Mouse (Mus musculus) cerebellum, postnatal 14 days (tissue): ENCODE data around the gene Tjap1.

Source experiments
- DNase-seq, 2 experiments: peaks; one replicate each; pipeline ENCODE4 v3.0.0; 2021; ENCODE audit warnings: mixed read lengths in 2 of 2

Tjap1 gene

DNA sequence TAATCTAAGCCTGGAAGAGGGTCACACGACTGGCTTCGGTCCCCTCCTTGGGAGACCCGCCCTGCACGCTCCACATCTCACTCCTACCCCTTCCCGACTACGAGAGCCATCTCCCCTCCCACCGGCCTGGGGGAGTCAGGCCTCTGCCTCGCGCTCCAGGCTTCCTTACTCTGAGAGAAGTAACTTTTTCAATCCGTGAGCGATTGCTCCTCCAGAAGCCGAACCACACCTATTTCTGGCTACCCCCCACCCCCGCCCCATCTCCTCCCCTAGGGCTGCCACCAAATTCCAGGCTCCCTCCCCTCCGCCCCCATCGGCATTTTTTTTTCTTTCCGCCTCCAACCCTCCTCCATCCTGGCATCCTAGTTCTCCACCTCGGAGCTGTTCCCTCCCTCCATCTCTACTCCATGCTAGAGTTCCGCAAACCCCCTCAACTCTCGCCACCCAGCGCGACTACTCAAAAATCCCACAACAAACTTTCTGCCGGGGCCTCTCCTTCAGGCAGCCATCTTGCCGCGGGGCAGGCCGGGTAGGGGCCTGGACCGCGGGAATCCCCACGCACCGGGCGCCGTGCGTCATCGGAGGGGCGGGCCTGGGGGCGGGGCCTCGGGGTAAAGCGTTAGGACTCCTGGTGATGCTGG lies at the start of gene Tjap1:
Tjap1 (minus strand) TSS at position 544 of the 641 bp plus-strand sequence.
- DNase-seq: peak; percentile 90 to 93

DNA sequence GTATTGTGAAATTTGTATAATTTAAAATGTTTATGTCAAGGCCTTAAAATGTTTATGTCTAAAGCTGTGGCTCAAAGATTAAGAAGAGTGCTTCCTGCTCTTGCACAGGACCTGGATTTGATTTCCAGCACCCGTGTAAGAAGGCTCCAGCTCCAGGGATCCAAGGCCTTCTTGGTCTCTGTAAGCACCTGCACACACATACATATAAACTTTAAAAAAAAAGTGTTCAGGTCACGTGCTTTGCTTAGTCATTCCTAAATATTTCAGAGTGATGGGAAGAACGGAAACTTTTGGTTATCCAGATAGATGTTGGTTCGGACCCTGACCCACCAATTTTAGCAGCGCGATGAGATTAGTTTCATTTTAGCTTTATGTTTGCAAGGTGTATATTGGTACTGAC lies 45.9 kb upstream of the Tjap1 start:
- DNase-seq: peak in 1 of 2 experiments; percentile 17

- DNase-seq: peak; percentile 95 to 96
Measured at GRCm38 (mm10) chr17:46327906-46328534, 45.2 kb upstream of the Tjap1 start, which contains the start of gene Abcc10. TSS of gene Abcc10 (minus strand) at chr17:46328352.

DNA sequence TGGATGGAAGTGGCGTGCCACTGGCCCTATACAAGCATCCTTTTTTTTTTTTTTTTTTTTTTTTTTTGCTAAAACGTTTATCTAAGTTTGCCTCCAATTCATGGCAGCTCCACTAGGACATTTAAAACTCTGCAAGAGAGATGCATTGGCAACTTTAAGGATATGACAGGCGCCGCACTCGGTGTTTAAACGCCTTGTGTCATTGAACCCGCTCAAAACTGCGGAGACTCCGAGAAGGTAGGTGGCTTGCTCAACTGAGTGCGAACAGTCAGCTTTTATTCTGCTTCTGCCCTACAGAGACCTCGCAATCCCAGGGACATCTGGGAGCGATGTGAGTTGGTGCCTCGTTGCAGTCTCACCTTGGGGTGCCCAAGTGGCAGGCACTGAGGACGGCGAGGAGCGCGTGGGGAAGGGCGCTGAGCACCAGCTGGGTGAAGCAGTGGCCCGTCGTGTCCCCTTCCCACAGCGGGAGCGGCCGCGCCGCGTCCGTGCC lies 44.6 kb upstream of the Tjap1 start:
- no peak for DNase-seq

DNA sequence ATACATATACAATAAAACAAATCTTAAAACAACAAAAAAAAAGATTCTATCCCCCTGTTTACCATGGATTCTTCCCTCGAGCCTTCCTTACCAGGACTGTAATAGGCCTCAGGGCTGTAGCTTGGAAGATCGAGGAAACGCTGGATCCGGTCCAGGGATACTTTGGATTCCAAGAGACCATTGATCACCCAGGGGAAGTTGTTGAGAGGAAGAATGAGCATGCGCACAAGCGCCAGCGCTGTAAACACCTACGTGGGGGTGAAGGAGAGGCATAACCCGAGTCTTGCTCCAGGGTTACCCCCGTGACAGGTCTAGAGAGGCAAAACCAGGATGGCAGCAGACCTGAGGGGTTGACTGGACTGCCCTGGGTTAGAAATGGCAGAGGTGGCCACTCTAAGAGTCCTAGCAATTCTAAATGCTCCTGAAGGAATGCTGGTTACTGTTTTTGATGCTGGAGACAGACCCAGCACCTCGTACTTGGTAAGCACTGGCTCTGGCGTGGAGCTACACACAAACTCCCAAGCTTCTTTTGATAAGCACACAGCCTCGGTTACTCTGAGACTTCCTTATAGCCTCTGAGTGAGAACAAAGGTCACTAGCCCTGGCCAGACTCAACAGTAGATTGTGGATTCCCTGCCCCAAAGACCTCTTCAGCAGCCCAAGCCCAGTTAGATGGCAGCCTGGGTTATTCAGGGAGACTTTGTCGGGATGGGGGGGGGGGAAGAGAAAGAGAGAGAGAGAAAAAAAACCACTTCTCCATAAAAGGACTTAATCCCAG lies 39.4 kb upstream of the Tjap1 start:
- DNase-seq: no peak

GRCm38 (mm10) chr17:46320492-46320891 lies 37.7 kb upstream of the Tjap1 start:
- DNase-seq: no peak

- DNase-seq: no peak
Measured at GRCm38 (mm10) chr17:46315813-46316212, 33.0 kb upstream of the Tjap1 start.

GRCm38 (mm10) chr17:46313135-46313715 lies 30.4 kb upstream of the Tjap1 start:
- DNase-seq: no peak

DNA sequence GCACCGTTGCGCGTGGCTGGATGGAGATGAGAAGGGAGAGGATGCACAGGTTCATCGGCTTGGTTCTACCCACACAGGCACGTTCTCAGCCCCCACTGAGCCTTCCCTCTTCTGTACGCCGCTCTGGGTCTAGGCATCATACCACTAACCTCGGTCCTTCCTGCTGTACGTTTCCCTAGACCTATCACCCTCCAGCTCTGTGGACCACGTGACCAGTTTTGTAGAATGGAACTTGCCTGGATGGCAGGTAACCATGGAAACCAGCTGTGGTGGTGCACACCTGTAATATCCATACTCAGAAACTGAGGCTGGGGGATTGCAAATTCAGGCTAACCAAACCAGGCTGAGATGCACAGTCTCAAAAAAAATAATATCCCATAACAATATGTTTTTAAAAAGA lies 27.7 kb upstream of the Tjap1 start:
- DNase-seq: no peak

DNA sequence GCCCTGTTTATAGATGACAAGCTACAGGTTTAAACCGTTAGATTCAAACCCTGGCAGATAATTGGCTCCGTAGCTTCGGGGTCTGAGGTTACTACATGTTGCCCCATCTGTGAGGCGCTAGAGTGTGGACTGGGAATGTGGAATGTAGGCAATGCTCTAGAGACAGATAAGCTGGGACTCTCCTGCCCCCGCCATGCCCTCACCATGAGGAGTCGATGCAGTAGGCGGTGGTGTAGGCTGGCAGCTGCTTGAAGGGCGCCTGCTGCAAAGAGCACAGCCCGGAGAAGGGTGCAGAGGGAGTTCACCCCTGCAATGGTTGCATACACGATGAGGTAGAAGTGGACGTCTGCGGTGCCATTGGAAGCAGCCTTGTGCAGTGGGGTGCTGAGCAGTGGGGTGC lies 27.0 kb upstream of the Tjap1 start:
- DNase-seq: no peak

DNA sequence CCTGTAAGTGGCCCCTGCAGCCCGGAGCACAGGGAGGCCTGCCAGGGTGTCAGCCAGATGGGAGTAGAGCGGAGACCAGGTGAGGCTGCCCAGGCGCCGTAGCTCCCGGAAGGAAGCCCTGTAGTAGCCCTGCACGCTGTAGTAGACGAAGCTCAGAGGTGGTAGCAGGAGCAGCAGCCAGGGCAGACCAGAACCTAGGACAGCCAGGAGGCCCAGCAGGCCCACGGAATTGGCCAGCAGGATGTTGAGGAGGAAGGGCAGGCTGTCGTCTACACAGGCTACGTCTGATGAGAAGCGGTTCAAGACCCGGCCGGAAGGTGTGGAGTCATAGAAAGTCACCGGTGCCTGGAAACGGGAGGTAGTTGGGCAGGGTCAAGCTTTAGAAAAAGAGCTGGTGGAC lies 24.1 kb upstream of the Tjap1 start:
- no peak for DNase-seq

- DNase-seq: no peak
Measured at GRCm38 (mm10) chr17:46304184-46304583, 21.4 kb upstream of the Tjap1 start.

DNA sequence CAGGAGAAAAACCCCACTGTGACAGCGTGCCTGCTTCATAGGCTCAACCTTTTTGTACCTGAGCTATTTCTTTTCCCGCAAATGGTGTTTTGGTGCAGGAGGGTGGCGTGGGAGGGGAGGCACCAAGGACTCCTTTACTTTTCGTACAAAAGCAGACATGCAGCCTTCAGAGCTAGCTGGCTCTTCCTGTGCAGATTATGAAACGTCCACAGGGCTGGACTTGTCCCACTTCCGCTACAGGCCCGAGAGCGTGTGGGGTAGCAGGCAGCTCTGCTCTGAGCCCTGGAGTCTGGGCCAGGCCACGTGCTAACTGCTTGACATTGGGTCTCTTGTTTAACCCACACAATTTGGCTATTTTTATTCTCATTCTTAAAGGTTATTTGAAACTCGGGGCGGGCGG lies 19.1 kb upstream of the Tjap1 start:
- no peak for DNase-seq

GRCm38 (mm10) chr17:46298220-46298913 lies 15.5 kb upstream of the Tjap1 start:
- peak; percentile 89 to 90 for DNase-seq

GRCm38 (mm10) chr17:46297364-46298219 lies 14.8 kb upstream of the Tjap1 start, which contains the start of gene Dlk2:
TSS of gene Dlk2 (plus strand) at chr17:46297421.
- DNase-seq: peak; percentile 31 to 40

- no peak for DNase-seq
Measured at GRCm38 (mm10) chr17:46297028-46297363, 14.2 kb upstream of the Tjap1 start.

DNA sequence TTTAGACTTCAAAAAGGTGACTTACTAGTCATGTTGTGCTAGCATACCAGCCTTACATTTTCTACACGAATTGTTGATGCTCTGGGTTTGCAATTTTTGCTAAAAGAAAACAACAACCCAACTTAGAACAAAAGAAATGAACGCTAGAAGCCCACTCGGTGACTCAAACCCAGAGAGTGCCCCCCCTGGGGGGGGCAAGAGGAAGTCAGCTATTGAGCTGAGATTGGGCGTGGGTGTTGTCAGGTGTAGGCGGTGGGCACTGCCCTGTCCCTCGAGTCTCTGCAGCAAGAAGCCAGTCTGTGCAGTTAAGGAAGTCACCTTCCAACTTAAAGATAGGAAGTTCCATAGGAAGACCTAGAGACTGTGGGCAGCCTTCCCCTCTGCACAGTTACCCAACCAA lies 13.8 kb upstream of the Tjap1 start:
- DNase-seq: no peak

DNA sequence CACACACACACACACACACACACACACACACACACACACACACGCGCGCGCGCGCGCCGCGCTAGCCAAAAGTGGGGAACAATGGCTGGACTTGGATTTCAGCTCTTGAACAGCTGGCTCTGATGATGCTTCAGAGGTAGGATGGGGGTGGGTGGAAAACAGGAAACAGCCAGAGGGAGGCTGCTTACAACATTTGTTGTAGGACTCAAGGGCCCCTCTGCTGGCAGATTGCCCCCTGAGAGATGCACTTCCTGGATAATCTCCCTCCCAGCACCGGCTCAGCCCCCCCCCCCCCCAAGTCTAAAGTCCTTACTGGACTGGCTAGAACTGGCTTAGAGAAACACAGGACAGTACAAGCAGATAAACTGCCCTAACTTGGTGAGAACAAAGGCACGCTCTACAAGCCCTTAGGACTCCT lies 4.9 kb upstream of the Tjap1 start:
- no peak for DNase-seq

DNA sequence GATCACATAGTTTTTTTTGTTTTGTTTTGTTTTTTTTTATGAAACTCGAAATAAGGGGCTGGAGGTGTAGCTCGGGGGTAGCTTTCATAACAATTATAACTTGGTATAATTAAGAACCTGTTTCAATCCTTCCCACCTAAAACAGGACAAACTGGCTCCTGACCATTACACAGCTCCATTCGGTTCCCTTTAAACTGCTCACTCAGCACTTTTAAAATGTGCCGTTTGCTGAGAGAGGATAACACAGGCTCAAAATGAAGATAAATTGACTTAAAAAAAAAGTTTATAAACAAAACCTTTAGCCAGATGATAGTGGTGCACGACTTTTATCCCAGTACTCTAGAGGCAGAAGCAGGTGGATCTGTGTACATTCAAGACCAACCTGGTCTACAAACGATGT lies 2.6 kb upstream of the Tjap1 start:
- no peak for DNase-seq

DNA sequence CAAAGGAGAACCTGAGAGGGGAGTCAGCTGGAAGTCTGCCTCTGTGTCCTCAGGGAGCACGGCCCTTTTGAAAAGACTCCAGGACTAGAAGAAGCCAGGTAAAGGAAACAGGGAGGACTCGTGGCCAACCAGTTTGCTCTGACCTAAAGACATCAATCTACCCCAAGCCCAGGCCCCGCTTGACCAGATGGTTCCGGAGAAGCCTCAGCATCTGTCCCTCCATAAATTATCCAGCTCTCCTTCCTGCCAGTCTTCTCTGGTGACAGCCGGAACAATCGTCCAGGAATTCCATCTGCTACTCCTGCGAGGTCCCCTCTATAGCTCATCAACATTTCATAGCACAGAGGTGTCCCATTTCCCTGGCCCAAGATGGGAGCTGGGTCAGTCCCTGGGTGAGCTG lies 1.8 kb upstream of the Tjap1 start:
- DNase-seq: no peak

DNA sequence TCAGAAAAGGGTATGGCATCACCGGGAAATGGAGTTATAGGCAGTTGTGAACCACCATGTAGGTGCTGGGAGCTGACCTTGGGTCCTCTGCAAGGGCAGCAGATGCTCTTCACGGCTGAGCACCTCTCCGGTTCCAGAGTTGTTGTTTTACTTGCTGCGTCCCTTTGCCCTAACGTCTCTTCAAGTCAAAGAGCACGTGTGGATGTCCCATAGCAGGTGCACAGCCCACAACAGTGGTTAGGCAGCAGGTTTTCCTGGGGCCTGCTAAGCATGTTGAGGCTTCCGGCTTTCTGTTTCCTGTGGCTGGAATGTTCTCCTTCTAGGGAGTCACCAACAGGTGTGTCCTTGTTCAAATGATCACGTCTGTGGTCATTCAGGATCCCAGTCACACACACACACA lies 1.1 kb upstream of the Tjap1 start:
- DNase-seq: no peak

- no peak for DNase-seq
Measured at GRCm38 (mm10) chr17:46283140-46283539, 314 bp upstream of the Tjap1 start.
